Mouse (Mus musculus) midbrain, embryonic 10.5 days (tissue): ENCODE data around the gene R3hdm2. TPM values are rescaled to one million over a fixed set of nuclear protein-coding genes. Genes with fewer than 3 reads are reported as not detected.

Source experiments
- DNase-seq: peaks from one replicate; pipeline ENCODE4 v3.0.0-alpha.2; 2017; ENCODE audit warnings: low spot score
- H3K27ac ChIP-seq: fragments of 300-500 bp; sonication (generic); replicated peaks from 2 replicates; pipeline ENCODE4 v1.5.1; 2016; ENCODE audit warnings: mild to moderate bottlenecking
- H3K27me3 ChIP-seq: fragments of 300-500 bp; sonication (generic); 2 replicates; pipeline ENCODE4 v1.6.1; 2016; ENCODE audit warnings: low read depth, mild to moderate bottlenecking; ENCODE audit not compliant: poor library complexity, severe bottlenecking
- H3K36me3 ChIP-seq: fragments of 300-500 bp; sonication (generic); 2 replicates; pipeline ENCODE4 v1.6.1; 2016; ENCODE audit warnings: mild to moderate bottlenecking, moderate library complexity
- H3K4me1 ChIP-seq: fragments of 300-500 bp; sonication (generic); 2 replicates; pipeline ENCODE4 v1.6.1; 2016
- H3K4me3 ChIP-seq: fragments of 300-500 bp; sonication (generic); 2 replicates; pipeline ENCODE4 v1.5.1; 2016; ENCODE audit warnings: mild to moderate bottlenecking, moderate library complexity
- H3K9me3 ChIP-seq: fragments of 300-500 bp; sonication (generic); replicated peaks from 2 replicates; pipeline ENCODE4 v1.6.1; 2016; ENCODE audit warnings: mild to moderate bottlenecking
- WGBS: fragments of 180-500 bp; shearing (Covaris S2); methylation state at CpG from one replicate; pipeline ENCODE4 v1.1.7; 2016; 5-methylcytosine and 5-hydroxymethylcytosine counted together
- polyA plus RNA-seq: library from polyadenylated mRNA; unstranded; fragments of >200 nt; fragmentation: Nextera tagmentation; extraction: Ambion mirVana; gene quantifications from 2 replicates; pipeline ENCODE4 v1.2.1, GENCODE M21; 2016

R3hdm2 gene
- polyA plus RNA-seq, 1 experiment from 2014 or later, result 29.6 TPM

DNA sequence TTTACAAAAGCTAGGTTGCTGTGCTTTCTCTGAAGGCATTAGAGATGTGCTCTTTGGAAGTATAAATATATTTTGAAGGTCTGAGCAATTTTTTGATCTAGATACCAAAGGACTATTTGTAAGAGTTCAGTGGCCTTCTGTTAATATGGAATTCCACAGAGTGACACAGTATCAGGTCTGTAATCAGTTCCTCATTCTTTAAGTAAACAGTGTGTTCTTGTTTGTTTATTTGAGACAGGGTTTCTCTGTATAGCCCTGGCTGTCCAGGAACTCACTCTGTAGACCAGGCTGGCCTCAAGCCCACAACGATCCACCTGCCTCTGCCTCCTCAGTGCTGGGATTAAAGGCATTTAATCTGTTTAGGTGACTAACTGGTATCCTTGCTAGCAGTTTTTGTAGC lies 33.5 kb downstream of the R3hdm2 start:
- Histone ChIP-seq H3K4me3 (no peak overlapping the region), H3K9me3 (no peaks in the 10 kb centered on the region), H3K27me3 (no peaks in the 10 kb centered on the region), H3K36me3 (peaks cover 3% of the 10 kb centered on the region; the same call in 1 of the 2 replicates), H3K27ac (no peak overlapping the region), H3K4me1 (peaks cover 17% of the 10 kb centered on the region)
- WGBS, result 85% methylated on average over 1 of the region's 1 CpGs
- DNase-seq, result no peak

DNA sequence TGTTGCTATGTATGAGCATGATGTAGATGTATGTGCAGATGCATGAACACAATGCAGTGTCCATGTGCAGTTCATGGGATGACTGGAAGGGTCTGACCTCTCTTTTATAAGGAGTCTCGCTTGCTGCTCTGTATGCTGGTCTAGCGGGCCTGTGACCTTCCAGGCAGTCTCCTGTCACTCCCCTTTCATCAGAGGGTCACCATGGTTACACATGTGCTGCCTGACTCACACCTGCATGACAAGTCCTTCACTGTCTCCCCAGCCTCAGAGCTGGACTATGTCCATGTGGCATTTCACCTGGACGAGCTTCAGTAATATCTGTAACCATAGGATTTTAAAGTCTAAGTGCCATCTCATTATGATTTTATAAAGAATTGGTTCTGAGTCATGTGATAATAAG lies 34.0 kb downstream of the R3hdm2 start:
- 86% methylated on average over 3 of the region's 3 CpGs for WGBS
- H3K27me3 ChIP-seq, result no peaks in the 10 kb centered on the region
- no peak for DNase-seq
- peaks cover 17% of the 10 kb centered on the region for H3K4me1 ChIP-seq
- H3K4me3 ChIP-seq, result no peak overlapping the region
- no peaks in the 10 kb centered on the region for H3K9me3 ChIP-seq
- H3K27ac ChIP-seq, result no peak overlapping the region
- H3K36me3 ChIP-seq, result peaks cover 2% of the 10 kb centered on the region; the same call in 1 of the 2 replicates

DNA sequence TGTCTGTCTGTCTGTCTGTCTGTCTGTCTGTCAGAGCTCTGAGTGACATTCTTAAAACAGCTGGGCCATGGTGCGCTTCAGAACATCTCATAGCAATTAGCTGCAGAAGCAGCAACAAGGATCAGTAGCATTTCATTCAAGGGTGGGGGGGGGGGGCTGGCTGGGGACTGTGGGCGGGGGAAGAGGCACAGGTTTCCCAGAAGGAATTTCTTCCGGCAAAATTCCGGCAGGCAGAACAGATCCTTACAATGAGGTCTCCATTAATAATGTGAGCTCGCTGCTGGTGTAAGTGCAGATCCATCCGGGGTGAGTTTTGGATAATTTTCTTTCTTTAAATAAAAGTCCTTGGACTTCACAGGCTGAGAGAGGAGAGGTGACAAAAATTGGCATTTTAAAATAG lies 40.0 kb downstream of the R3hdm2 start:
- Histone ChIP-seq H3K4me1 (peaks cover 38% of the 10 kb centered on the region), H3K27ac (no peak overlapping the region), H3K4me3 (no peak overlapping the region), H3K36me3 (no peaks in the 10 kb centered on the region), H3K27me3 (no peaks in the 10 kb centered on the region), H3K9me3 (no peaks in the 10 kb centered on the region)
- DNase-seq, result no peak
- 17% methylated on average over 6 of the region's 6 CpGs for WGBS

GRCm38 (mm10) chr10:127420676-127421353 lies 40.7 kb downstream of the R3hdm2 start:
- no peak overlapping the region for H3K27ac ChIP-seq
- H3K9me3 ChIP-seq, result no peaks in the 10 kb centered on the region
- DNase-seq, result peak; percentile 16
- H3K4me3 ChIP-seq, result no peak overlapping the region
- no peaks in the 10 kb centered on the region for H3K27me3 ChIP-seq
- no peaks in the 10 kb centered on the region for H3K36me3 ChIP-seq
- 13% methylated on average over 9 of the region's 9 CpGs for whole genome bisulfite sequencing
- peaks cover 40% of the 10 kb centered on the region for H3K4me1 ChIP-seq

GRCm38 (mm10) chr10:127422047-127422446 lies 41.9 kb downstream of the R3hdm2 start:
- no peak overlapping the region for H3K27ac ChIP-seq
- H3K4me1 ChIP-seq, result peaks cover 51% of the 10 kb centered on the region
- no peaks in the 10 kb centered on the region for H3K36me3 ChIP-seq
- DNase-seq, result peak; percentile 51
- H3K4me3 ChIP-seq, result no peak overlapping the region
- H3K9me3 ChIP-seq, result no peaks in the 10 kb centered on the region
- no peaks in the 10 kb centered on the region for H3K27me3 ChIP-seq
- 31% methylated on average over 6 of the region's 6 CpGs for WGBS

GRCm38 (mm10) chr10:127425794-127426193 lies 45.7 kb downstream of the R3hdm2 start:
- 81% methylated on average over 2 of the region's 2 CpGs for WGBS
- DNase-seq, result no peak
- no peaks in the 10 kb centered on the region for H3K27me3 ChIP-seq
- peaks cover 8% of the 10 kb centered on the region for H3K36me3 ChIP-seq
- peaks cover 37% of the 10 kb centered on the region for H3K4me1 ChIP-seq
- H3K27ac ChIP-seq, result no peak overlapping the region
- H3K9me3 ChIP-seq, result no peaks in the 10 kb centered on the region
- H3K4me3 ChIP-seq, result no peak overlapping the region

- H3K9me3 ChIP-seq, result no peaks in the 10 kb centered on the region
- H3K27ac ChIP-seq, result peak overlapping the region; percentile 14; the same call in 1 of the 2 replicates
- 36% methylated on average over 2 of the region's 2 CpGs for WGBS
- H3K4me3 ChIP-seq, result no peak overlapping the region
- H3K4me1 ChIP-seq, result peaks cover 28% of the 10 kb centered on the region
- DNase-seq, result no peak
- peaks cover 8% of the 10 kb centered on the region for H3K36me3 ChIP-seq
- H3K27me3 ChIP-seq, result no peaks in the 10 kb centered on the region
These were observed 46.5 kb downstream of the R3hdm2 start for GRCm38 (mm10) chr10:127426670-127427069.

DNA sequence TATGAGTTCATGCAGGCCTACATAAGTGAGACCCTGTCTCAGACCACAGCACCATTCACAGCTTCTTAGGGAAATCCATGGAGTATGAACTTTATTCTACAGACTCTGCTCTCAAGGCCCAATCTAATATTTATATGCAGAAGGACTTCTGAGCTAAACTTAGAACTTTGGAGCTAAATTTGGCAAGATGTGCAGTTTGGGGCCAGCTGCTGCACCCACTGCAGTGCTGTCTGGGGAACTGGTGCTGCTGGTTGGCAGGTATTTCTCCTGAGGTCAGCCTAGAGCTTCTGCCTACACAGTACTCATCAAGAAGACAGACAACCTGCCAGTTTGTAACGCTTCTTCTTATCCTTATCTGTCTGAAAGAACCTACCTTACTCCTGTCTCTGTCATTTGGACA lies 47.0 kb downstream of the R3hdm2 start:
- DNase-seq, result no peak
- peaks cover 23% of the 10 kb centered on the region for H3K4me1 ChIP-seq
- H3K27me3 ChIP-seq, result no peaks in the 10 kb centered on the region
- H3K4me3 ChIP-seq, result no peak overlapping the region
- 92% methylated on average over 1 of the region's 1 CpGs for WGBS
- no peaks in the 10 kb centered on the region for H3K9me3 ChIP-seq
- no peak overlapping the region for H3K27ac ChIP-seq
- peaks cover 8% of the 10 kb centered on the region for H3K36me3 ChIP-seq

- Histone ChIP-seq H3K9me3 (no peaks in the 10 kb centered on the region), H3K27me3 (no peaks in the 10 kb centered on the region), H3K27ac (no peak overlapping the region), H3K4me3 (no peak overlapping the region), H3K4me1 (peaks cover 15% of the 10 kb centered on the region), H3K36me3 (peaks cover 8% of the 10 kb centered on the region)
- DNase-seq, result no peak
- 92% methylated on average over 1 of the region's 1 CpGs for WGBS
These were observed 47.9 kb downstream of the R3hdm2 start for GRCm38 (mm10) chr10:127427987-127428386.

DNA sequence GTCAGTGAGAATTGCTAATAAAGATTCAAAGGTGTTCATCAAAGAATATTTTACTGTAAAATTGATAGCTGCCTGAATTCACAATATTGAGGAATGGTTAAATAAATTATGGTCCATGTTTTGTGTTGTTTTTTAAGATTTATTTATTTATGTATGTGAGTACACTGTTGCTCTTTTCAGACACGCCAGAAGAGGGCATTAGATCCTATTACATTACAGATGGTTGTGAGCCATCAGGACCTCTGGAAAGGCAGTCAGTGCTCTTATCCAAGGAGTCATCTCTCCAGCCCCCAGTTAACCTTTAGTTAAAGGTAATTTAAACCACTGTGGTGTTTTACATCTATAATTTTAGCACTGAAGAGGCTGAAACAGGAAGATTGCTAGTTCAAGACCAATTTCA lies 49.4 kb downstream of the R3hdm2 start:
- Histone ChIP-seq H3K36me3 (peaks cover 8% of the 10 kb centered on the region), H3K27ac (no peak overlapping the region), H3K27me3 (no peaks in the 10 kb centered on the region), H3K4me1 (peaks cover 15% of the 10 kb centered on the region), H3K4me3 (no peak overlapping the region), H3K9me3 (no peaks in the 10 kb centered on the region)
- no peak for DNase-seq
- WGBS, result 66% methylated on average over 1 of the region's 1 CpGs

DNA sequence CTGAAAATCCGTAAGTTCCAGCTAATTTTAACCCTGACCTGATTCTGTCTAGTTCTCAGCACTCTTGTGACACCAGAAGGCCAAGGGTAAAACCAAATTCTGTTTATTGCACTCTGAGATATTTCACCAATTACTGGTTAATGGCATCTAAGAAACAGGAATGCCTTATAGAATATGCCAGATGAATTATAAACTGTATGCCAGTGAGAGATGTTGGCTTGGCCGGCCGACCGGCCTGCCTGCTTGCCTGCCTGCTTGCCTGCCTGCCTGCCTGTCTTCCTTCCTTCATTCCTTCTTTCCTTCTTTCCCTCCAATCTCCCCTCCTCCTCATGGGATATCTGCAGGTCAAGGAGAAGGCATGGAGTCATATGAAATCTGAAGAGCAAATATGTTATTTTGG lies 52.3 kb downstream of the R3hdm2 start:
- 93% methylated on average over 4 of the region's 4 CpGs for WGBS
- H3K4me1 ChIP-seq, result no peaks in the 10 kb centered on the region
- H3K27me3 ChIP-seq, result no peaks in the 10 kb centered on the region
- H3K27ac ChIP-seq, result no peak overlapping the region
- DNase-seq, result no peak
- no peak overlapping the region for H3K4me3 ChIP-seq
- no peaks in the 10 kb centered on the region for H3K9me3 ChIP-seq
- H3K36me3 ChIP-seq, result peaks cover 8% of the 10 kb centered on the region

DNA sequence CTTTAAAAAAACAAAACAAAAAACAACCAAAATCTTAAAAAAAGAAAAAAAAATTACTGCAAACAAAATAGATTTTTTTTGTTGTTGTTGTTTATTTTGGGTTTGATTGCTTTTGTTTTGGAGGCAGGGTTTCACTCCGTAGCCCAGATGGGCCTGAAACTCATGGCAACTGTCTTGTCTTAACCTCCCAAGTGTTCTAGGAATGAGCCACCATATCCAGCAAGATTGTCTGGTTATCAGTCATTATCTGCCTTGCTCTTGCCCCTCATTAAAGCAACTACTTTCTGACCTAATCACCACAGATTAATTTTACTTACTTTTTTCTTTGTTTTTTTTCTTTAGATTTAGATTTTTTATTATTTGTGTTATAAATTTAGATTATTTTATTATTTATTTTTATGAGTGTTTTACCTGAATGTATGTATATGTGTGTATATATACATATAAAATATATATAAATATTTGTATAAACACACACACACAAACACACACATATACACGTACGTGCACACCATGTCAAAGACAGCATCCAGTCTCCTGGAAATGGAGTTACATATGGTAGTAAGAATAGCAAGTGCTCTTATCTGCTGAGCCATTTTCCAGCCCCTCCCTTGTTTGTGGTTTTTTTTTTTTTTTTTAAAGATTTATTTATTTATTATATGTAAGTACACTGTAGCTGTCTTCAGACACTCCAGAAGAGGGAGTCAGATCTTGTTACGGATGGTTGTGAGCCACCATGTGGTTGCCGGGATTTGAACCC lies 57.4 kb downstream of the R3hdm2 start:
- no peaks in the 10 kb centered on the region for H3K36me3 ChIP-seq
- DNase-seq, result no peak
- no peak overlapping the region for H3K4me3 ChIP-seq
- no peaks in the 10 kb centered on the region for H3K4me1 ChIP-seq
- H3K9me3 ChIP-seq, result no peaks in the 10 kb centered on the region
- no peak overlapping the region for H3K27ac ChIP-seq
- 95% methylated on average over 5 of the region's 5 CpGs for WGBS
- H3K27me3 ChIP-seq, result no peaks in the 10 kb centered on the region

DNA sequence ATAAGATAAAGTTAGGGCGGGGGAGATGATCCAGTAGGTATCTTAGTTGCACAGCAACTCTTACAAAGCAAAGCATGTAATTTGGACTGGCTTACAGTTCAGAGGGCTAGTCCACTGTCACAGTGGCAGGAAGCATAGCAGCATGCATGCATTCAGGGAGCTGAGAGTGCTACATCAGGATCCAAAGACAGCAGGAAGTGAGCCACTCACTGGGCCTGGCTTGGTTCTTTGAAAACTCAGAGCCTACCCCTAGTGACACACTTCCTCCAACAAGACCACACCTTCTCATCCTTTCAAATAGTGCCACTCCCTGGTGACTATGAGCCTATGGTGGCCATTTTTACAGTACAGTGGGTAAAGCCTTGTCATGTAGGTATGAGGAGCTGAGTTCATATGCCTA lies 73.6 kb downstream of the R3hdm2 start:
- Histone ChIP-seq H3K4me3 (no peak overlapping the region), H3K27ac (no peak overlapping the region), H3K9me3 (no peaks in the 10 kb centered on the region), H3K27me3 (no peaks in the 10 kb centered on the region), H3K36me3 (peaks cover 71% of the 10 kb centered on the region), H3K4me1 (no peaks in the 10 kb centered on the region)
- 95% methylated on average over 1 of the region's 1 CpGs for WGBS
- DNase-seq, result no peak
